Mouse (Mus musculus): ENCODE data around the gene Sh2d3c.
A peak's percentile ranks its signal among the peaks of the same experiment; 100 is the strongest.

Gene Sh2d3c

DNA sequence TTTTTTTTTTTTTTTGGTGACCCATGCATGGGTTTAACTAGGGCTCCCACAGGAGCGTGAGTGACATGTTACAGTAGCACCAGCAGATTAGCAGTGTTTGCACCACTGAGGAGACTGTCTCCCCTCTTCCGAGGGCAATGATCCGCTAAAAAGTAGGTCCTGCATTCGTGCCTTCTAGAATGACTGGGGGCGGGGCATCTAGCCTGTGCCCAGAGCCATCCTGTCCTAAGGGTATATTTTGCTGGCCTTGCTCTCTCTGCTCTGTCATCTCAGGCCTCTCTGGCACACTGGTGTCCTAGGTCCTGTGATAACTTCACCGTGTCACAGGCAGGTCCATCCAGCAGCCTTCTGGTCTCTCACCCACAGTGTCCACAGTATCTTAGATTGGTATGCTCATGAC, 21.2 kb upstream of the Sh2d3c start:
- DNase-seq (ENCODE audit: low spot score): no peak

DNA sequence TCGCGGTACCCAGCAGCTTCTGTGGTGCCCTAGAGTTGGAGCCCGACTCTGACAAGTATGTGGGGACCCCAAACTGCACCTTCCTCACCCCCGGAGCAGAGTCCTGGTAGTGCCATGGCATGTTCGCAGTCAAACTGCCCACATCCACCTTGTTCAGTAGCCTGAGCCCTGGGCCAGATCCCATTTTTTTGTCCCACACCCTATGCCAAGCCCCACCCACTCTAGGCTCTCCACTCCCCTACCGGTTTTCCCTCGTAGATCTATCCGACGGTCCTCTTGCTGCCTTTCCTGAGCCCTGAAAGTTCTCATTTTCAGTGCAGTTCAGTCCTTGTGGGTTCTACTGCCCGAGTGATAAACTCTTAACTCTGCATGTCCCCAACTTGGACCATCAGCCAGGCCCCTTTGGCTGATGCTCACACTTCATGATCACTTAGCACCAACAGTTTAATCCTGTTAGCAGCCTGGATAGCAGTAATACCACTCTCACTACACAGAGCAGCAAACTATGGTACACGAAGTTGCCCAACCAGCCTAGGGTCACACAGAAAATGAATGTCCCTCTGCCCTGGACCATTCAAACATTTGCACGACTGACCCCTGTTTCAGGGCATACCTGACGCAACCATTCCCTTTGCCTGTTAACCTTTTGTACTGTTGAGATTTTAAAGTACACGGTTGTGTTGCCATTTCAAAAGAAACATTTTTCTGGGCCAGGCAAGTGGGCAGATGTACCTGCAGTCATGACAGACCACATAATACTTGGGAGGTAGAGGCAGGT, 19.7 kb upstream of the Sh2d3c start:
- DNase-seq (ENCODE audit: low spot score): no peak

DNA sequence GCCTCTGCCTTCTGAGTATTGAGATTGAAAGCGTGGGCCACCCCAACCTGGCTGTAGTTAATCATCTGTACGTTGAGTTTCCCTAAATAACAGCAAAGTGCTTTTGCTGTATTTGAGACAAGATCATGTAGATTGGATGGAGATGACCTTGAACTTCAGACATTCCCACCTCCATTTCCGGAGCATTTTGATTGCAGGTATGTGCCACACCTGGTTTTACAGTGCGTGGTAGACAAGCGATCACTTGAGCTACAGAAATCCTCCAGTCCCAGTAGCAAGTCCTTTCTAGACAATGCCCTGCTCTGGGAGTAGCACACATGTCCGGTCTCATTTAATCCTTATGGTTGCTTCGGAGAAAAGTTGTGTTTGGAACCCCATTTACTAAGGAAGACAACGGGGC, 17.8 kb upstream of the Sh2d3c start:
- DNase-seq (ENCODE audit: low spot score): no peak

DNA sequence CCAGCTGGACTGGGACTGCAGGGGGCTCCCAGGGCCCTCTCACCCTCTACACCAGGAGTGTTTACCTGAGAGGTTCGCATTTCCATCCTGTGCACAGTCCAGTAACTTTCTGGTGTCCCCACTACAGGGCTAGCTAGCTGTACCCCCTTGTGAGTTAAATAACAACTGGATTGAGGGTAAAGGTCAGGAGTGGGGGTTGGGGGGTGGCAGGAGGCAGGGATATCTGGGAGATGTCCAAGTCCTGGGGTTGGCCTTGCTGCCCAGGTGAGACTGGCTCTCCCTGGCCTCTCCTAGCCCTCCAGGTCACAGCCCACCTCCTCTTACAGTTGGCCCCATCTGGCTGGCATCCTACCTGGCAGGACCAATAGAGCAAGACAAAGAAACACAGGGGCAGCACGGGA, 16.8 kb upstream of the Sh2d3c start, which contains the start of gene Fpgs:
TSS of gene Fpgs (minus strand) at position 125 of the 401 bp plus-strand sequence.
- DNase-seq (ENCODE audit: low spot score): no peak

DNA sequence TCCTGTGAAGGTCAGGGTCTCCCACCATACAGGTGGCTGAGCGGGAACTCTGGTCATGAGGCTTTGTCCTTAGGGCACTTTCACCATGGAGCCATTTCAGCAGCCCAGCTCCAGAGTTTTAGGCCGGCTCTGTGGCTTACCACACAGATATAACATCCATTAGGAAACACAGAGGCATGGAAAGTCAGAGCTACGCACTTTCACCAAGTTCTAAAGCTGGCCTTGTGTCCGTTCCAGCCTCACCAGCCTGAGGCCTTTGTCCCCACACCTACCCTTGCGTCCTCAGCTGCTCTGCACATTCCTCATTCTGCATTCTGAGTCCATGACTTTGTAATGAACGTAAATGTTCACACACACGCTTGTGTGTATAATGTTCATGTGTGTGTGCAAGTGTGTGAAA, 15.8 kb upstream of the Sh2d3c start:
- no peak for DNase-seq (ENCODE audit: low spot score)

DNA sequence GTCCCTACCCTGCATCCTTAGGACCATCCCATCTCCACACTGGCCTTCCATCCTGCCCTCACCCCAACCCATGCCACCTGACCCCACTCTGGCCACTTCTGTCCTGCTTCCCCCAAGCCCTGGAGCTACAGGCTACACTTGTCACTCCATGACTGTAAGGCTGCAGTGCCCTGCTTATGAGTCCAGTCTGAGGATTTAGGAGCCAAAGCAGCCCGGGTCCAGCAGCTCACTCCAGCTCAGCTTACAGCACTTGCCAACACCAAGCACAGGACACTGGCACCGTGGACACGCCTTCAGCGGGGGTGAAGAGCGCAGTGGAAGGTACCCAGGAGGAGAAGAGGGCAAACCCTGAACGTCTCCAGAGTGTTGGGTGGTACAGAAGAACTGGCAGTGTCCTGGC, 13.9 kb upstream of the Sh2d3c start:
- DNase-seq (ENCODE audit: low spot score): no peak

DNA sequence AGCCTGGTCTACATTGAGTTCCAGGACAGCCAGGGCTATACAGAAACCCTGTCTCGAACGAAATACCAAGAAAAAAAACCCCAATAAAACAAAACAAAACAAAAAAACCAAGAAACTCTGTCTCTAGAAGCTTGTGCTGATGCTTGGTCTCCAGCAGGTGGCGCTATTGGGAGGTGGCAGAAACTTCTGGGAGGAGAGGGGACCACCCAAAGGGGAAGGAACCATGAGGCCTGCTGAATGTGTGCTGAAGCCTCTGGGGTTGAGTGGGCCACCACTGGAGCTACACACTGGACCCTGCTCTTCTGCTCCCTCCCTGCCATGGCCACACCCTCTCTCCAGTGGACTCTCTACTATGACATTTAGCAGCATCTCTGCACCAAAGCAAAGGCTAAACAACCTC, 12.2 kb upstream of the Sh2d3c start:
- DNase-seq (ENCODE audit: low spot score): no peak

DNA sequence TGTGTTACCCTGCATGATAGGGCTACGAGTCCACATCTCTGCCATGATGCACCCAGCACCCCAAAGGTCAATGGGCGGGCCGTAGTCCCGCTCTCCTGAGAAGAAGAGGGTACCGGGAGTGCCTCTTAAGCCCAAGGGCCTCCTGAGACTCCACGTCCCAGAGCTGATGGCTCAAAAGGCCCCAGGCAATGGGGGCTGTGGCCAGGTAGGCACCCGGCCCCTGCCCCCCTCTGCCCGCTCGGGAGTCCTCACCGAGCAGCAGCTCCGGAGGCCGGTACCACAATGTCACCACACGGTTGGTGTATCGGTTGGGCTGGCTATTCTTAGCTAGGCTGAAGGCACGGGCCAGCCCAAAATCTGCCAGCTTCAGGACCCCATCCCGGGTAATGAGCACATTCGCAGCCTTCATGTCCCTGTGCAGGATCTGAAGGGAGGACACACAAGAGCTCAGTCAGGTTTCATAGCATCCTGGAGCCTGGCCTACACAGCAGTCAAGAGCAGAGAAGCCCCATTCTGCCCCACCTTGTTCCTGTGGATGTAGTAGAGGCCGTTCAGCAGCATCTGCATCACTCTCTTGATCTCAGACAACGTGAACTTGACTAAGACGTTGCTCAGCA, 11.2 kb upstream of the Sh2d3c start:
- no peak for DNase-seq (ENCODE audit: low spot score)

DNA sequence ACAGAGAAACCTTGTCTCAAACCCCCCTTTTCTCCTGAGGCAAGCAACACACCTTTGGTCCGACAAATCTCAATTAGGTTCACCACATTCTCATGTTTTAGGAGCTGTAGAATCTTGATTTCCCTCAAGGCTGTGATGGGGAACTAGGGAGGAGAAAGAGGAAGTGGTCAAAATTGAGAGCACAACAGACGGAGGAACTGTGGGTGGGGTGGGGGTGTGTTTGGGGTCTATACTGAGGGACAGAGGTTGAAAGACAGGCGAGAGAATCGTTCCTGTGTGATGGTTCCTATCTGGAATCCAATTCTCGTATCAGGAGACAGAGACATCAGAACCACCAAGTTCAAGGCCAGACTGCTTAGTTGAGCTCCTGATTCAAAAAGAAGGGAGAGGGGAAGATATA, 10.4 kb upstream of the Sh2d3c start:
- DNase-seq (ENCODE audit: low spot score): no peak

DNA sequence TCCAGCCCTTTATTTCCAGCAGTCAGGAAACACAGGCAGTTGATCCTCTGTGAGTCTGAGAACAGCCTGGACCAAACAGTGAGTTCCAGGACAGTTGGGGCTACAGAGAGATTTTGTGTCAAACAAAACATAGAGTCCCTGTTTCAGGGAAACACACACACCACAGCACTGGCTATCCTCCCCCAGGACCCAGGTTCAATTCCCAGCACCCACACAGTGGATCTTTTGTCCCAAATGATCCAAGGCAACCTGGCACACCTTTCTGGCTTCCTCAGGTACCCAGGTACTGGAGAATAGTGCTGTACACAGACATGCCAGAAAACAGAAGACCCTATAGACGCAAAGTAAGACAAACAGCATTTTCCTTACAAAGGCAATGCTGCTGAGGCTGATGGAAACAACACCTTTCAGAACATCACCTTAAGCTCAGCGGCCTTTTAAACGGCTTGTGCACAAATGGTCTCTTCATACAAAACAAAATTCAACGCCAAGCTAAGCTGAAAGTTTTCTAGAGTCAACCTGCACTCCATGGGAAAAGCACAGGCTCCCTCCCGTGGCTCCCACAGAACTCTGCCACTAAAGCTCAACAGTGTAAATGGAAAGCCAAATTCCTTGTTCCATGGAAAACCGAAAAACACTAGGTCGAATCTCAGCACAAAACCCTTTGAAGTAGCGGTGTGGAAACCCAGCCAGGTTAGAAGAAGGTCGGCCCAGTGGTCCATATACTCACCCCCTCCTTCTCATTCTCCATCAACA, 9.4 kb upstream of the Sh2d3c start:
- no peak for DNase-seq (ENCODE audit: low spot score)

DNA sequence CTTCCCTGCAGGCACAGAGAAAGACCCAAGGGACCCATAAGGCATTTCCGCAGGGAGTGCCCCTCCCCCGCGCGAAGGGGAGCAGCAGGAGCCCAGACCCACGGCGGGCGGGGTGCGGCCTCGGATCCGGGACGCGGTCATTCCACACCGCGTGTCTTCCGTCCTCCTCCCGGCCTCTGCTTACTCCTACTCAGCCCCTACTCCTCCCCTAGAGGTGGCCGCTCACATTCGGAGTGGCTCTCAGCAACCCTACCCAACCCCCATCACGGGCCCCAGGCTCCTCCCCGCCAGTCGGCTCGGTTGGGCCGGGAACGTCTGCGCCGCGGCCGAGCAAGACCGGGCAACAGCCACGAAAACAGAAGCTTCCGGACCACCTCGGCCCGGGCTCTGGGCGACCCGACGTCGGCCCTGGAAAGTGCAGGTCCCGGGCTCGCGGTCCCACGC, 8.7 kb upstream of the Sh2d3c start:
- DNase-seq (ENCODE audit: low spot score): peak; percentile 67

DNA sequence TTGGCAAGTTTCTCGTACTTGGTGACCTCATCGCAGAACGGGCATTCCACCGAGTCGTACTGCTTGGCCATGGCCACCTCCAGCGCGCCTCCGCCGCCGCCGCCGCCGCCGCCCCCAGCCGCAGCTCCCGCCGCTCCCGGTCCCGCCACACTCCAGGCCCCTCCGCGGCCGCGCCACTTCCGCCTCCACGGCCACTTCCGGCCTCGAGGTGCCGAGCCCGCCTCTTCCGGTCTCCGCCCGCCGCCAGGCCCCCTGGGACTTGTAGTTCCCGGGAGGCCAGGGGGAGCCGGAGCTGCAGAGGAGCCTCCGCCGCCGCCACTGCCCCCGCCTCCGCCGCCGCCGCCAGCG, 8.3 kb upstream of the Sh2d3c start:
- peak; percentile 94 for DNase-seq (ENCODE audit: low spot score)

DNA sequence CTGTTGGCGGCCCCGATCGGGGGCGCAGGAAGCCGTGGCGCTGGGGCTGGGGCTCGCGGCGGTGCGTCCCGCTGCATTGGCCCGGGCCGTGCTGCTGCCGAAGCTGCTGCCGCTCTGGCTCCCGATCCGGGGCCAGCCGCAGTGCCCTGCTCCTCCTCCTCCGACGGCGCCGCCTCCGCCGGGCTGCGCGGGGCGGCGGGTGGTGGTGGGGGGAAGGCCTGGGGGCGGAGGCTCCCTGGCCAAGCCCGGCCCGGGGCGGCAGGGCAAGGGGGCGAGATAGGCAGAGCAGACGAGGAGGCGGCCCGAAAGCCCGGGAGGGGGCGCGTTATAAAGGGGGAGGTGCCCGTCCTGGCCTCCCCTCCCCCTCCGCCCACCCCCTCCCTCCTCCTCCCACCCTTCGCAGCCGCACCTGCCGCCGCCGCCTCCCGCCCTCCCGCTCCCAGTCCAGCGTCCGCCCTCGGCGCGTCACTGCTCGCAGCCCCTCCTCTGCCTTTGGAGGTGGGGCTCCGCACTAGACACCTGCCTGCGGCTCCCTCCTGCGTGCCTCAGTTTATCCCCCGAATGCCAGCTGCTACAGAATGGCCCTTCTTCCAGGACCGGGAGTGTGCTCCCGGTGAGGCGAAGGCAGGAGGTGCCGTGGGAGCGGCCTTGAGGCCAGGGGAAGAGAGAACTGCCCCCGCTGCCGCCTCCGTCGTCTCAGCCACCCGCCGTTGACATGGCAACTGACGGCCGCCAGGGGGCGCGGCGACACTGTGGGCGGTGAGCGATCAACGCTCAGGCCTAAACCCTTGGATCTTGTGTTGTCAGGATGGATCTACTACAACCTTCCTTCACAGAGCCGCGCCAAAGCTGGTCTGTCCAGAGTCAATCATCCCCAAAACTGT, 7.7 kb upstream of the Sh2d3c start, which contains the start of gene Cdk9:
TSS of gene Cdk9 (minus strand) at position 143 of the 884 bp plus-strand sequence.
- peak; percentile 94 for DNase-seq (ENCODE audit: low spot score)

DNA sequence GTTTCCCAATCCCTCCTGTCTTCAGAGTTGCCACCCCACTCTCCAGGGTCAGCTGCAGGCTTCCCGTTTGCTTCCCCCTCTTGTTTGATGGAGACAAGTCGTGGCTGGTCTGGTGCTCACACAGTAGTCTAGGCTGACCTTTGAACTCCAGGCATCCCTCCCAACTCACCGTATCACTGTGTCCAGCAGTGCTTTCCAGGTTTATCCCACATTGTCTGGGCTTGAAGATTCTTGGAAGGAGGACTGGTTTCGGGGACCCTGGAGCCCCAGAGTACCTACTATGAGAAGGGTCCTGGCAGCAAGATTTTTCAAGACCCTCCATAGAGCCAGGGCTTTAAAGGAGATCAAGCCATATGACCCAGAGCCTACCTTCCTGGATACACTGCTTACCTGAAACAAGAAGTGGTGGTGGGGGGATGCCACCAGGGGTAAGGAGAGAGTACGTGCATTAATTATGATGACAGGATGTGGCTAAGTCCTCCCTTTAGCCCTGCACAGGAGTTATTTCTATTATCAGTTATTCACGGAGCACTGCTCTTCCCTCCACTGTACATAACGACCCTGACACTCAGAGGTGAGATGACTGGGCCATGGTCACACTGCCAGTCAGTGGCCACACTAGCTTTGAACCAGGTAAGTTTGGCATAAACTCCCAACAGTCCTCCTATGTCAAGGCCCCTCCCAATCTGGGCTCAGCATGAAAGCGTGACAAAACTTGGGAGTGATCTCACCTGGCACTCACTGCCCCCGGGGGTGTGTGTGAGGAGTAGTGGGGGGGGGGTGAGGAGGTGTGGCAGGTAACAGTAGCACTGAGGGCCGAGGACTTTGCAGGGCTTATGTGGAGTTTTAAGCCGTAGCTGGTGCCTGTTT, 6.5 kb upstream of the Sh2d3c start:
- no peak for DNase-seq (ENCODE audit: low spot score)

DNA sequence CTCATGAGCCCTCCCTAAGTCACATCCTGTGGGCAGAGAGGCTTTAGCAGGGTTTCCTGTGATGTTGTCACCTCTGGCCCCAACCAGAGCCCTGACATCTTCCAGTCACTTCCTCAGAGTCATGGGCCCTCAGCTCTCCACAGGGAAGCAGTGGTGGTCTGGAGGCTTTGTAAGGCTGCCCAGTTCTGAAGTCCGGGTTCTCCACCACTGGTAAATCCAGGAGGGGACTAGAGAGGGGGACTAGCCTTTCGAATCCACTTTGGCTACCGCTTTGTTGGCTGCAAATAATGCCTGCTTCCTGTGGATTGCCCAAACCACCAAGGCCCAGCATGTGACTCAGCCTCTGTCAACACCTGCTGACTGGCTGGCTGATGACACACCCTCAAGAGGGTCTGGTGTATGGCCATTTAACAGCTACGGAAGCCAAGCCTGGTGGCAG, 5.8 kb upstream of the Sh2d3c start:
- peak; percentile 68 for DNase-seq (ENCODE audit: low spot score)

DNA sequence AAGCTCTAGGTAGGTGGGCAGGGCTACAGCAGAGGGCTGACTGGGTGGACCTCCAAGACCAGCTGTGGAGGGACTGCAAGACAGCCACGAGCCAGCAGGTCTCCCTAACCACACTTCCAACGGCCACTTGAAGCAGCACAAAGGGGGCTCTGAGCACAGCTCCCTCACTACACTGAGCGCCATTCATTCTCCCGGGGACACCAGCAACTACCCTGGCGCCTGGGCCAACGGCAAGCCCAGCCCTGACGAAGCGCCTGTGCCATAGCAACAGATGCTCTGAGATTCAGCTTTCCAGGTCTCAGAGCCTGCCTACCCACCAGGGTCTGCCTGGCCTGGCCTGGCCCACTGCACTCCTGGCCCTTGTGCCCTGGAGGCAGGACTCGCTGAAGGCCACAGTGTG, 2.1 kb upstream of the Sh2d3c start:
- DNase-seq (ENCODE audit: low spot score): no peak

DNA sequence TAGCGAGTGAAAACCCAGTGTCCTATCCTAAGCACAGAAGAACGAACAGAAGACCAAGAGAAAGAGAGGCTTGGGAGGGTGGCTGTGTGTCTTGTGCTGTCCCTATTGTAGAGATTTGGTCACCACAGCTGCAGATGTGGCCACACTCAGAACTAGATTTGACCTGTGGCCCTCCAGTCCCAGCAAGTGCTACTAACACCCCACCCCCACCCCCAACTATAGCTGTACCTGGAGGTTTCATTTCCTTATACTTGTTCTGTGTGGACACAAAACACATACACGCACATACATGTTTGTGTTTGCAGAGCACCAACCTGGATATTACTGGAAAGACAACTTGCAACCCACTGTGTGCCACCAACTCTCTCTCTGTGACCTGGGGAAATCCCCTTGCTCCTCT, 802 bp upstream of the Sh2d3c start:
- DNase-seq (ENCODE audit: low spot score): no peak

DNA sequence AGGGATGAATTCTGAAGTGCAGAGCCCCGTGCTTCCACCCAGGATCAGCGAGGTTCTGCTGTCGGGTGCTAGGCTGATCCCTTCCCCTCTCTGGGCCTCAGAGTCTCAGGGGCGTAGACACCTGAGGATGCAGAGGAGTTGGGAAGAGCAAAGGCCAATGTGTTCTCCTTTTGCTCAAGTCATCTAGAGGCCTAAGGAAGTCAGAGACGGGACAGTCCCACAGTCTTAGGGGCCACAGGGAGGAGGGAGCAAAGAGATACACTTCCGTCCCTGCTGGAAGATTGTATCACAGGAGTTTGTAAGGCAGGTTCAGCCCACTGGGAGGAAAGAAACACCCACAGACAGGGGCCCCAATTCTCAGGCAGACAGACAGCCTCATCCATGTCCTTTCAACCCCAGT, 1.2 kb downstream of the Sh2d3c start:
- no peak for DNase-seq (ENCODE audit: low spot score)

DNA sequence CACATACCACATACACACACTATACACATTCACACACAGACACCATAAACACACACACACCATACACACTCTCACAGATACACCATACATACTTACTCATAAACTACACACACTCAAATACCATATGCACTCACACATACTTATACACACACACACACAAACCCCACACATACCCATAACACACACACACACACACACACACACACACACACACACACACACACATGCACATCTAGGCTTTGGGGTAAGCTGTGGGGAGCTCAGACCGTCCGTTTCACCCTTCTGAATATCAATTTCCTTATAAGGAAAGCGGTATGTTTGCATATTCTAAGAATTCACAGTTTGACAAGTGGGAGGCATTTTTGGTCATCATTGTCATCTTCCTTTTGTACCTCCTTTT, 1.7 kb downstream of the Sh2d3c start:
- DNase-seq (ENCODE audit: low spot score): no peak

DNA sequence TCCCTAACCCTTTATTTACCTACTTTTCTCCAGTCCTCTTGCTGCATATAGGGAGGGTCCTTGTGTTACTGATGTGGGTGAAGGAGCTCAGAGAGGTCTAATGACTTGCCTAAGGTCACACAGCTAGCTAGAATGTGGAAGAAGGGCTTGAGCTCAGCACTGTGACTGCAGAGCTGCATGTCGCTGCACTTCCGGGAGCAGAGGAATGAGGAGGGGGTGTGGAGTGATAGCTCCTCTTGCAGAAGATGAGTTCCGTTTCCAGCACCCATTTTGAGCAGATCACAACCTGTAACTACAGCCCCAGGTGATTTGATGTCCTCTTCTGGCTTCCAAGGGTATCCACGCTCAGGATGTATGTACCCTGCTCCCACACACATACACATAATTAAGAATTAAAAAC, 3.3 kb downstream of the Sh2d3c start:
- no peak for DNase-seq (ENCODE audit: low spot score)
